Mouse (Mus musculus): Measurements from ENCODE around the gene Supt4a.

- no peak for TF ChIP-seq CTCF (IDR thresholded peaks at IDR 0.05; ENCODE audit: low read depth, low read length)
- TF ChIP-seq GATA1 (IDR thresholded peaks at IDR 0.05; ENCODE audit: borderline replicate concordance, low read length) = no peak
- no peak for TF ChIP-seq POLR2AphosphoS5 (IDR thresholded peaks at IDR 0.05; ENCODE audit: insufficient replicate concordance, low read depth, low read length)
- no peak for TF ChIP-seq TAL1 (conservative IDR thresholded peaks at IDR 0.05; ENCODE audit: low read depth, low read length)
- TF ChIP-seq GATA2 (IDR thresholded peaks at IDR 0.05; ENCODE audit: borderline replicate concordance, low read depth, low read length) = no peak
These were observed 41.6 kb downstream of the Supt4a start for GRCm38 (mm10) chr11:87778915-87779314.
